Mouse (Mus musculus) cerebellum, postnatal 36 days (tissue): ENCODE results near the gene Myoz1.

Experiments
- DNase-seq, 2 experiments: peaks; one replicate each; pipeline ENCODE4 v3.0.0; 2021 to 2022; ENCODE audit warnings: mixed read lengths in 2 of 2

Myoz1 gene

GRCm38 (mm10) chr14:20668154-20668810, 11.9 kb upstream of the Myoz1 start, which contains the start of gene Synpo2l:
Gene Synpo2l, minus strand, starts transcription at chr14:20668354.
- no peak for DNase-seq

- no peak for DNase-seq
Observed at GRCm38 (mm10) chr14:20667469-20667868, 11.1 kb upstream of the Myoz1 start.

GRCm38 (mm10) chr14:20664436-20664835, 8.1 kb upstream of the Myoz1 start:
- DNase-seq: no peak

GRCm38 (mm10) chr14:20663601-20664000, 7.3 kb upstream of the Myoz1 start:
- DNase-seq: no peak

- DNase-seq: no peak
Observed at GRCm38 (mm10) chr14:20662740-20663139, 6.4 kb upstream of the Myoz1 start.

- peak; percentile 16 to 30 for DNase-seq
Observed at GRCm38 (mm10) chr14:20661661-20662331, 5.5 kb upstream of the Myoz1 start.

GRCm38 (mm10) chr14:20660827-20661660, 4.7 kb upstream of the Myoz1 start:
- peak; percentile 91 to 94 for DNase-seq

GRCm38 (mm10) chr14:20659687-20660086, 3.3 kb upstream of the Myoz1 start:
- DNase-seq: no peak

GRCm38 (mm10) chr14:20658902-20659301, 2.6 kb upstream of the Myoz1 start:
- no peak for DNase-seq

GRCm38 (mm10) chr14:20658326-20658725, 2.0 kb upstream of the Myoz1 start:
- DNase-seq: peak in 1 of 2 experiments; percentile 40

GRCm38 (mm10) chr14:20655731-20656130, 609 bp downstream of the Myoz1 start:
- DNase-seq: no peak

- DNase-seq: no peak
Observed at GRCm38 (mm10) chr14:20654690-20655421, 1.5 kb downstream of the Myoz1 start.

GRCm38 (mm10) chr14:20651722-20652256, 4.6 kb downstream of the Myoz1 start:
- no peak for DNase-seq

GRCm38 (mm10) chr14:20651000-20651399, 5.3 kb downstream of the Myoz1 start:
- no peak for DNase-seq

GRCm38 (mm10) chr14:20646381-20646780, 10.0 kb downstream of the Myoz1 start:
- no peak for DNase-seq

- DNase-seq: no peak
Observed at GRCm38 (mm10) chr14:20645547-20645946, 10.8 kb downstream of the Myoz1 start.

GRCm38 (mm10) chr14:20641438-20641875, 14.9 kb downstream of the Myoz1 start:
- DNase-seq: no peak

GRCm38 (mm10) chr14:20640644-20641437, 15.5 kb downstream of the Myoz1 start, which contains the start of gene Usp54:
Gene Usp54, minus strand, starts transcription at chr14:20641063.
- peak; percentile 97 to 98 for DNase-seq

GRCm38 (mm10) chr14:20639918-20640619, 16.3 kb downstream of the Myoz1 start:
- DNase-seq: peak; percentile 17 to 31

- DNase-seq: no peak
Observed at GRCm38 (mm10) chr14:20638702-20639101, 17.6 kb downstream of the Myoz1 start.
